Mouse (Mus musculus) forebrain, embryonic 14.5 days (tissue): ENCODE data around the gene Ifi214. TPM values are rescaled to one million over a fixed set of nuclear protein-coding genes. Genes with fewer than 3 reads are reported as not detected.
"Not testable (repeated sequence)": the region's sequence is repeated elsewhere in the genome, so short reads cannot be mapped to it uniquely, and the experiment has no call there.

Source experiments
- ATAC-seq: fragments of 200-750 bp; cut with Nextera tagmentation; 2 replicates; pipeline ENCODE4 v1.8.0; 2017; ENCODE audit warnings: mild to moderate bottlenecking, moderate library complexity
- DNase-seq: peaks from one replicate; pipeline ENCODE4 v3.0.0-alpha.2; 2015; ENCODE audit warnings: low spot score
- H3K27ac ChIP-seq: fragments of 300-500 bp; sonication (generic); 2 replicates; pipeline ENCODE4 v1.5.1; 2014; ENCODE audit warnings: low read depth, mild to moderate bottlenecking, control low read depth, low read length, moderate library complexity
- H3K27me3 ChIP-seq: fragments of 300-500 bp; sonication (generic); replicated peaks from 2 replicates; pipeline ENCODE4 v1.6.1; 2014; ENCODE audit warnings: low read length, control low read depth, mixed read lengths; ENCODE audit not compliant: control insufficient read depth, insufficient read depth
- H3K36me3 ChIP-seq: fragments of 300-500 bp; sonication (generic); 2 replicates; pipeline ENCODE4 v1.6.1; 2014; ENCODE audit warnings: low read length, control low read depth; ENCODE audit not compliant: control insufficient read depth, insufficient read depth
- H3K4me1 ChIP-seq: fragments of 300-500 bp; sonication (generic); 2 replicates; pipeline ENCODE4 v1.6.1; 2014; ENCODE audit warnings: antibody characterized with exemption, low read length, control low read depth; ENCODE audit not compliant: control insufficient read depth, insufficient read depth
- H3K4me2 ChIP-seq: fragments of 300-500 bp; sonication (generic); 2 replicates; pipeline ENCODE4 v1.6.1; 2014; ENCODE audit warnings: mild to moderate bottlenecking, control low read depth, low read length
- H3K4me3 ChIP-seq: fragments of 300-500 bp; sonication (generic); 2 replicates; pipeline ENCODE4 v1.5.1; 2014; ENCODE audit warnings: low read depth, low read length, control low read depth
- H3K9ac ChIP-seq: fragments of 300-500 bp; sonication (generic); 2 replicates; pipeline ENCODE4 v1.6.1; 2014; ENCODE audit warnings: mild to moderate bottlenecking, low read length, control low read depth, moderate library complexity
- H3K9me3 ChIP-seq: fragments of 300-500 bp; sonication (generic); replicated peaks from 2 replicates; pipeline ENCODE4 v1.6.1; 2016; ENCODE audit warnings: low read length, control low read depth, mixed read lengths; ENCODE audit not compliant: control insufficient read depth
- whole genome bisulfite sequencing: fragments of 180-500 bp; shearing (Covaris S2); extraction: QIAGEN DNeasy Blood & Tissue Kit; methylation state at CpG from one replicate; pipeline ENCODE4 v1.1.7; 2014; 5-methylcytosine and 5-hydroxymethylcytosine counted together
- polyA plus RNA-seq: library from polyadenylated mRNA; unstranded; fragments of >200 nt; fragmentation: Nextera tagmentation; extraction: Ambion mirVana; gene quantifications from 2 replicates; pipeline ENCODE4 v1.2.1, GENCODE M21; 2014

Ifi214 gene
- polyA plus RNA-seq: not detected in 2 replicates

- not testable (repeated sequence) for H3K4me1 ChIP-seq, DNase-seq, H3K27ac ChIP-seq, H3K4me2 ChIP-seq, ATAC-seq, H3K9ac ChIP-seq, H3K9me3 ChIP-seq, H3K36me3 ChIP-seq, H3K4me3 ChIP-seq, H3K27me3 ChIP-seq
- 89% methylated on average over 3 of the region's 3 CpGs for WGBS
Measured at GRCm38 (mm10) chr1:173535791-173536190, at the start of gene Ifi214. Gene Ifi214, minus strand, starts transcription at chr1:173535957.

DNA sequence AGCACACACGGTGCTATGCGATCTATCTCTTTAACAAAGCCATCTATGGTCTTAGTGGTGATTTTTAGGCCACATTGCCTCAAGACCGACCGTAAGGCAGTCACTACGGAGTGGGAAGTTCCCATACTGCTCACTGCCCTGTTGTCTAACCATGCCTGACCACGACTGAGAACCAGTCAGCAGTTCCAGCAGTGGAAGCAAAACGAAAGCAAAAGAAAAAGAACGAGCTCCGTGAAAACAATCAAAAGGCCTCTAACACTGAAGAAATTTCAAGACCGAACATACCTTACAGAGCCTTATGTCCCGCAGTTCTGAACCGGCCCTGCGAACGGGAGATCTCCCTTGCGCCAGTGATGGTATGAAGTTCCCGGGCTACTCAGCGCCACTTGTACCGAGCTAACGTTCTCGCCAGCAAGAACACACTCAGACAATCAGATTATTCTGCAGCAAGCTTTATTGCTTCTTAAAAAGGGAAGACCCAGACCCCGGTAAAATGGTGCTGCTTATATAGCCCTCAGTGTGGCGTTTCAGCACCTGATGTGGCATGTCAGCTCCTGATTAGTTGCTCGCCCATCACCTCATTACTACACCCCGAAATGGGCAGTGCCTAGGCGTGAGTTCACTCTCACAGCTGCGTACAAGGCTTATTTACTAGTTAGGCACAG, 44.3 kb upstream of the Ifi214 start:
- ATAC-seq (no peak), DNase-seq (no peak)
- H3K27ac ChIP-seq: no peak overlapping the region
- H3K36me3 ChIP-seq: no peaks in the 10 kb centered on the region
- 94% methylated on average over 26 of the region's 26 CpGs for WGBS
- no peaks in the 10 kb centered on the region for H3K27me3 ChIP-seq
- H3K4me2 ChIP-seq: no peak overlapping the region
- H3K9ac ChIP-seq: no peak overlapping the region
- H3K4me1 ChIP-seq: no peaks in the 10 kb centered on the region
- H3K9me3 ChIP-seq: 0 out of 2 replicates have a peak, but pooled peaks cover 7% of the 10 kb centered on the region
- H3K4me3 ChIP-seq: no peak overlapping the region

DNA sequence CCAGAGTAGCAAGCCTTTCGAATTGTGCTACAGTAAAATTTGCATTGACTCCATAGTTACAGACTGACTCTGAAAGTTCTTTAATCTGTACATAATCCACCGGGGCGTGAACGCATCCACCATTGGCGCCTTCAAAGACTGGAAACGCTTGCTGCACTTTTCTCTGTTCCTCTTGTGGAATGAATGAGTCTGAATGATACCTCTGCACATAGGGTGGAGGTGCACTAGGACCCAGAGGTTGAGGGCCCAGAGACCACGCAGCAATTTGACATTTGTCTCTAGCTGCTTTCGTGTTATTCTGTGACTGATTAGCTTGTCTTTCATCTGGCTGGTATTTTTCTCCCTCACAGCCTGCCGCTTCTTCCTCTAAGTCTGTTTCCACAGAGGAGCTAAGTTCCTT, 43.3 kb upstream of the Ifi214 start:
- H3K4me1 ChIP-seq: no peaks in the 10 kb centered on the region
- H3K4me2 ChIP-seq: no peak overlapping the region
- H3K27ac ChIP-seq: no peak overlapping the region
- H3K9ac ChIP-seq: no peak overlapping the region
- H3K36me3 ChIP-seq: no peaks in the 10 kb centered on the region
- WGBS: 94% methylated on average over 9 of the region's 9 CpGs
- no peak overlapping the region for H3K4me3 ChIP-seq
- DNase-seq: no peak
- no peak for ATAC-seq
- 0 out of 2 replicates have a peak, but pooled peaks cover 7% of the 10 kb centered on the region for H3K9me3 ChIP-seq
- H3K27me3 ChIP-seq: no peaks in the 10 kb centered on the region

GRCm38 (mm10) chr1:173550491-173551050, 14.8 kb upstream of the Ifi214 start:
- WGBS: 81% methylated on average over 5 of the region's 5 CpGs
- not testable (repeated sequence) for H3K4me3 ChIP-seq, H3K27ac ChIP-seq, H3K4me1 ChIP-seq, H3K4me2 ChIP-seq, DNase-seq, H3K27me3 ChIP-seq, H3K9ac ChIP-seq, H3K36me3 ChIP-seq, ATAC-seq, H3K9me3 ChIP-seq

DNA sequence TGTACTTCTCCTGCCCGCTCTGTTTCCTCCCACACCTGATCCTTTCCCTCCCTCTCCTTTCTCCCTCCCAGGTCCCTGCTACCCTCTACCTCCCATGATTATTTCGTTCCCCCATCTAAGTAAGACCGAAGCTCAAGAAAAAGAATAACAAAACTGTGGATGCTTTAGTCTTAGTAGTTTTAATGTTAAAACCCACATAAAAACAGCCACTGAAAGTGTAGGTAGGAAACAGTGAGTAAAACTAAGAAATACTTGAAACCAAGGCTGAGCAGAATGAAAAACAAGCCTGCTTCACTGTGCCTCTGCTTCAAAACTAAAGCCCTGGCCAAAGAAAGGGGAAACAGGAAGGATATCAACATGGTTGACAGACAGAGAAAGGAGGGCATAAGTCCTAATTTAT, 13.0 kb upstream of the Ifi214 start:
- not testable (repeated sequence) for H3K4me2 ChIP-seq, ATAC-seq, H3K27ac ChIP-seq, H3K4me1 ChIP-seq, H3K27me3 ChIP-seq, DNase-seq, H3K9ac ChIP-seq, H3K4me3 ChIP-seq, H3K36me3 ChIP-seq, H3K9me3 ChIP-seq
- 91% methylated on average over 3 of the region's 3 CpGs for WGBS

DNA sequence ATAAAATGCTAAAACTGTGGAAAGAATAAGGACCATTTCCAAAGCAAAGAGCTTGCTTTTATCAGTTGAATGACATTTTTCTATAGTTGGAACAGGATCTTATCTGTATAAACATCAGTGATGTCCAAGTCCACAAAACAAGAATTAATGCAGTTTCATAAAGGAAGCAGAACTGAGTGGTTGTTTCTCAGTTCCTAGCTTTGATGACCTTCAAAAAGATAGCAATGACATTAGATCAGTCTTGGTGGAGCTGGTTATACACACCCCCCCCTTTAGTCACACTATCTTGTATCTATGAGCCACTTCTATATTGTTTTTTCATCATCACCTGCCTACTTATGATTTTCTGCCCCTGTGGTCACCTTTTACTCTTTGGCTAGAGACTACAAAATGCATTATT, 14.3 kb downstream of the Ifi214 start:
- H3K4me3 ChIP-seq: no peak overlapping the region
- H3K27ac ChIP-seq: no peak overlapping the region
- no peaks in the 10 kb centered on the region for H3K36me3 ChIP-seq
- DNase-seq: no peak
- H3K4me2 ChIP-seq: no peak overlapping the region
- no peak overlapping the region for H3K9ac ChIP-seq
- no peaks in the 10 kb centered on the region for H3K9me3 ChIP-seq
- no peak for ATAC-seq
- no peaks in the 10 kb centered on the region for H3K4me1 ChIP-seq
- H3K27me3 ChIP-seq: no peaks in the 10 kb centered on the region

DNA sequence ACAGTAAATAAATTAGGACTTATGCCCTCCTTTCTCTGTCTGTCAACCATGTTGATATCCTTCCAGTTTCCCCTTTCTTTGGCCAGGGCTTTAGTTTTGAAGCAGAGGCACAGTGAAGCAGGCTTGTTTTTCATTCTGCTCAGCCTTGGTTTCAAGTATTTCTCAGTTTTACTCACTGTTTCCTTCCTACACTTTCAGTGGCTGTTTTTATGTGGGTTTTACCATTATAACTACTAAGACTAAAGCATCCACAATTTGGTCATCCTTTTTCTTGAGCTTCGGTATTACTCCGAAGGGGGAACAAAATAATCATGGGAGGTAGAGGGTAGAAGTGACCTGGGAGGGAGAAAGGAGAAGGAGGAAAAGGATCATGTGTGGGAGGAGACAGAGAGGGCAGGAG, 25.2 kb downstream of the Ifi214 start:
- not testable (repeated sequence) for H3K27me3 ChIP-seq, H3K27ac ChIP-seq, H3K36me3 ChIP-seq, H3K9me3 ChIP-seq, H3K4me3 ChIP-seq, ATAC-seq, H3K4me2 ChIP-seq, H3K4me1 ChIP-seq, H3K9ac ChIP-seq, DNase-seq
- 91% methylated on average over 2 of the region's 2 CpGs for WGBS

DNA sequence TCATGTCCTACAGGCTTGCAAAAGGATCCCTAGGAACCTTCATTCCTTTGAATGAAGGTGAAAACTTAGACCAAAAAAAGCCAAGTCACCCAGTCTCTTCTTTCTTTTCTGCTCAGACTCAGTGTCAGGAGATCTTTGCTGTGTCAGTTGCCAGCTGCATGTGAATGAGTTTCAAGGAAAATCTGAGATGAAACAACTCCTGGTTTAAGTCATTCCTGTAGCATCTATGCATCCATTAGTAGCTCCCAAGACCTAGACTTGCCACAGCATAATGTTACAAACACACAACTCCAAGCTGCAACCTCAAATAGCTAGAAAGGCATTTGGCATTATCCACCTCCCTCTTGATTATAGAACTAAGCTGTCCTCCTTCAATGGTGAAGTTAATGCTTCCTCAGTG, 44.3 kb downstream of the Ifi214 start:
- not testable (repeated sequence) for H3K4me3 ChIP-seq, H3K9me3 ChIP-seq, H3K36me3 ChIP-seq, H3K27ac ChIP-seq, DNase-seq, H3K4me2 ChIP-seq, H3K4me1 ChIP-seq, H3K9ac ChIP-seq, H3K27me3 ChIP-seq, ATAC-seq

GRCm38 (mm10) chr1:173490812-173491480, 44.8 kb downstream of the Ifi214 start, which contains the start of gene Ifi206:
Gene Ifi206, minus strand, starts transcription at chr1:173491041.
- not testable (repeated sequence) for DNase-seq, H3K27me3 ChIP-seq, H3K36me3 ChIP-seq, H3K9ac ChIP-seq, ATAC-seq, H3K27ac ChIP-seq, H3K9me3 ChIP-seq, H3K4me3 ChIP-seq, H3K4me1 ChIP-seq, H3K4me2 ChIP-seq
- WGBS: 83% methylated on average over 3 of the region's 3 CpGs
